ENCODE assay signal across 26 mouse cellular contexts in genomic region chr3:96874808-96875571, GRCm38 (mm10). TPM values are rescaled to one million over a fixed set of nuclear protein-coding genes. Genes with fewer than 3 reads are reported as not detected.
A peak's percentile ranks its signal among the peaks of the same experiment; 100 is the strongest.
DNase-seq lines count a peak whose midpoint lies in the region; ATAC-seq lines count a peak whose summit lies in the region.
"Had no signal": no experiment of that assay in that cellular context is flagged by ENCODE, and none has a peak within 500 bp of the region (broad histone marks: within the 10 kb centered on the region; RNA-seq: fewer than 3 reads in every experiment).

No protein-coding gene starts in this region.

- H3K9me3 ChIP-seq in kidney, embryonic 14.5 days (ENCODE audit: control insufficient read depth, low read length) = no peaks in the 10 kb centered on the region
- no peaks in the 10 kb centered on the region for H3K9me3 ChIP-seq in intestine, embryonic 16.5 days (ENCODE audit: control insufficient read depth, low read length)
- H3K9me3 ChIP-seq in stomach, embryonic 15.5 days = no peaks in the 10 kb centered on the region
- H3K9me3 ChIP-seq: embryonic facial prominence, embryonic 13.5 days; forebrain, embryonic 15.5 days; liver, embryonic 15.5 days; megakaryocyte, embryonic 14.5 days; midbrain, embryonic 15.5 days had no signal

- H3K4me1 ChIP-seq in kidney, embryonic 14.5 days (ENCODE audit: control insufficient read depth, insufficient read depth, low read length) = no peaks in the 10 kb centered on the region
- H3K4me1 ChIP-seq in intestine, embryonic 16.5 days (ENCODE audit: control insufficient read depth, insufficient read depth, low read length) = peaks cover 10% of the 10 kb centered on the region; the same call in 1 of the 2 replicates
- no peaks in the 10 kb centered on the region for H3K4me1 ChIP-seq in stomach, embryonic 15.5 days
- H3K4me1 ChIP-seq: embryonic facial prominence, embryonic 13.5 days; forebrain, embryonic 15.5 days; liver, embryonic 15.5 days; megakaryocyte, embryonic 14.5 days; midbrain, embryonic 15.5 days had no signal

- no peak overlapping the region for H3K9ac ChIP-seq in kidney, embryonic 14.5 days (ENCODE audit: low read depth, low read length)
- no peak overlapping the region for H3K9ac ChIP-seq in intestine, embryonic 16.5 days (ENCODE audit: low read depth, low read length)
- no peak overlapping the region for H3K9ac ChIP-seq in stomach, embryonic 15.5 days
- H3K9ac ChIP-seq: embryonic facial prominence, embryonic 13.5 days; forebrain, embryonic 15.5 days; liver, embryonic 15.5 days; midbrain, embryonic 15.5 days had no signal

- no peak for ATAC-seq in kidney, embryonic 14.5 days (ENCODE audit: low FRiP score, low TSS enrichment)
- ATAC-seq in intestine, embryonic 16.5 days = peak; percentile 94
- ATAC-seq in stomach, embryonic 15.5 days (ENCODE audit: insufficient read depth, low FRiP score, low read depth) = 0 out of 2 replicates have a peak, but pooled peaks have one; percentile 35
- ATAC-seq: forebrain, embryonic 15.5 days; midbrain, embryonic 15.5 days had no signal

- intact Hi-C loops in gastrocnemius, postnatal 14 days (cut with DNase I; ENCODE audit: low total_unique reads) = no loop called here

- whole genome bisulfite sequencing in kidney, embryonic 14.5 days = 64% methylated on average over 7 of the region's 7 CpGs
- WGBS in intestine, embryonic 16.5 days = 47% methylated on average over 7 of the region's 7 CpGs
- WGBS in stomach, embryonic 15.5 days = 43% methylated on average over 7 of the region's 7 CpGs

- H3K27ac ChIP-seq in kidney, embryonic 14.5 days (ENCODE audit: low read depth, low read length) = no peak overlapping the region
- H3K27ac ChIP-seq in intestine, embryonic 16.5 days (ENCODE audit: low read length) = peak overlapping the region; percentile 89
- H3K27ac ChIP-seq in stomach, embryonic 15.5 days = no peak overlapping the region
- H3K27ac ChIP-seq: embryonic facial prominence, embryonic 13.5 days; forebrain, embryonic 15.5 days; liver, embryonic 15.5 days; midbrain, embryonic 15.5 days had no signal

- H3K4me3 ChIP-seq in kidney, embryonic 14.5 days (ENCODE audit: low read length) = no peak overlapping the region
- H3K4me3 ChIP-seq in intestine, embryonic 16.5 days (ENCODE audit: low read length) = no peak overlapping the region
- H3K4me3 ChIP-seq in stomach, embryonic 15.5 days (replicated peaks) = no peak overlapping the region
- H3K4me3 ChIP-seq: embryonic facial prominence, embryonic 13.5 days; forebrain, embryonic 15.5 days; liver, embryonic 15.5 days; megakaryocyte, embryonic 14.5 days; midbrain, embryonic 15.5 days; myocyte had no signal

- peaks cover 54% of the 10 kb centered on the region for H3K36me3 ChIP-seq in kidney, embryonic 14.5 days (ENCODE audit: control insufficient read depth, insufficient read depth, low read length)
- peaks cover 14% of the 10 kb centered on the region; the same call in 1 of the 2 replicates for H3K36me3 ChIP-seq in intestine, embryonic 16.5 days (ENCODE audit: control insufficient read depth, insufficient read depth, low read length)
- peaks cover 30% of the 10 kb centered on the region for H3K36me3 ChIP-seq in stomach, embryonic 15.5 days

- peak; percentile 49 to 68 for DNase-seq in kidney, adult 8-10 months
- DNase-seq in kidney, postnatal 10 days = peak; percentile 30
- no peak for DNase-seq in layer of hippocampus, postnatal 36 days
- DNase-seq in gastrocnemius, postnatal 14 days = no peak
- DNase-seq in frontal cortex, postnatal 25 days (ENCODE audit: low spot score in 2 of 2) = no peak
- DNase-seq: adrenal gland, postnatal 14 days; cerebellum, adult 11 months; cerebellum, postnatal 10 days; heart, postnatal 36 days; lung, postnatal 14 days; spleen, adult 18-20 months had no signal

- no peaks in the 10 kb centered on the region for H3K27me3 ChIP-seq in kidney, embryonic 14.5 days (ENCODE audit: control insufficient read depth, insufficient read depth, low read length)
- no peaks in the 10 kb centered on the region for H3K27me3 ChIP-seq in intestine, embryonic 16.5 days (replicated peaks; ENCODE audit: control insufficient read depth, insufficient read depth, low read length)
- no peaks in the 10 kb centered on the region for H3K27me3 ChIP-seq in stomach, embryonic 15.5 days (replicated peaks)
- H3K27me3 ChIP-seq: CH12.LX; embryonic facial prominence, embryonic 13.5 days; forebrain, embryonic 15.5 days; liver, embryonic 15.5 days; megakaryocyte, embryonic 14.5 days; midbrain, embryonic 15.5 days had no signal

- H3K4me2 ChIP-seq in kidney, embryonic 14.5 days (replicated peaks; ENCODE audit: low read depth, low read length) = no peak overlapping the region
- peak overlapping the region; percentile 6; the same call in 1 of the 2 replicates for H3K4me2 ChIP-seq in intestine, embryonic 16.5 days (ENCODE audit: low read depth, low read length)
- no peak overlapping the region for H3K4me2 ChIP-seq in stomach, embryonic 15.5 days
- H3K4me2 ChIP-seq: embryonic facial prominence, embryonic 13.5 days; forebrain, embryonic 15.5 days; liver, embryonic 15.5 days; midbrain, embryonic 15.5 days had no signal

RNA-seq across cellular contexts. Expression of gene Gja5, which starts 29.5 kb away (rescaled TPM):
- polyA plus RNA-seq in kidney, embryonic 14.5 days (2014; fragmentation: Nextera tagmentation; extraction: Ambion mirVana) = 5.6 TPM in 2 replicates
- 12.5 and 13.6 TPM in 2 replicates for polyA plus RNA-seq in intestine, embryonic 16.5 days (2015; fragmentation: Nextera tagmentation; extraction: Ambion mirVana)
- 13.1 and 14.3 TPM in 2 replicates for polyA plus RNA-seq in stomach, embryonic 15.5 days (2015; fragmentation: Nextera tagmentation; extraction: Ambion mirVana)
- total RNA-seq in layer of hippocampus, postnatal 36 days (2021) = under 1 TPM; 0.71 to 0.75 TPM
- total RNA-seq in gastrocnemius, postnatal 14 days (2021) = 1 to 10 TPM; 3.1 to 3.9 TPM
- total RNA-seq: CH12.LX had no signal

RNA-seq across cellular contexts. Expression of gene Gpr89, which starts 30.2 kb away (rescaled TPM):
- polyA plus RNA-seq in kidney, embryonic 14.5 days (2014; fragmentation: Nextera tagmentation; extraction: Ambion mirVana) = 47.3 and 50.9 TPM in 2 replicates
- 93.4 and 103 TPM in 2 replicates for polyA plus RNA-seq in intestine, embryonic 16.5 days (2015; fragmentation: Nextera tagmentation; extraction: Ambion mirVana)
- 49.9 and 52.9 TPM in 2 replicates for polyA plus RNA-seq in stomach, embryonic 15.5 days (2015; fragmentation: Nextera tagmentation; extraction: Ambion mirVana)
- total RNA-seq in layer of hippocampus, postnatal 36 days (2021) = 10 to 100 TPM; 41.5 to 42.6 TPM
- total RNA-seq in gastrocnemius, postnatal 14 days (2021) = 10 to 100 TPM; 14.8 to 17.6 TPM

RNA-seq across cellular contexts. Expression of gene Cd160, which starts 45.8 kb away (rescaled TPM):
- polyA plus RNA-seq in kidney, embryonic 14.5 days (2014; fragmentation: Nextera tagmentation; extraction: Ambion mirVana) = 0.08 and 0.17 TPM in 2 replicates
- polyA plus RNA-seq in intestine, embryonic 16.5 days (2015; fragmentation: Nextera tagmentation; extraction: Ambion mirVana) = 1.4 and 1.6 TPM in 2 replicates
- polyA plus RNA-seq in stomach, embryonic 15.5 days (2015; fragmentation: Nextera tagmentation; extraction: Ambion mirVana) = 0.19 and 0.46 TPM in 2 replicates
- not detected for total RNA-seq in layer of hippocampus, postnatal 36 days (2021)
- total RNA-seq in gastrocnemius, postnatal 14 days (2021) = not detected
- total RNA-seq: adrenal gland, postnatal 14 days; CH12.LX; heart, postnatal 36 days; layer of hippocampus, postnatal 10 days had no signal
- polyA plus RNA-seq: heart, embryonic 14.5 days had no signal

RNA-seq across cellular contexts. Expression of gene Pdzk1, which starts 45.9 kb away (rescaled TPM):
- polyA plus RNA-seq in kidney, embryonic 14.5 days (2014; fragmentation: Nextera tagmentation; extraction: Ambion mirVana) = 36.0 and 63.3 TPM in 2 replicates
- 45.2 and 67.0 TPM in 2 replicates for polyA plus RNA-seq in intestine, embryonic 16.5 days (2015; fragmentation: Nextera tagmentation; extraction: Ambion mirVana)
- polyA plus RNA-seq in stomach, embryonic 15.5 days (2015; fragmentation: Nextera tagmentation; extraction: Ambion mirVana) = 2.6 and 3.5 TPM in 2 replicates
- under 1 TPM in 1 of 2 experiments, not detected in 1; 0.15 TPM for total RNA-seq in layer of hippocampus, postnatal 36 days (2021)
- not detected for total RNA-seq in gastrocnemius, postnatal 14 days (2021)
- total RNA-seq: granulocyte monocyte progenitor cell, adult 5-6 weeks; heart, postnatal 36 days had no signal
- polyA plus RNA-seq: embryonic facial prominence, embryonic 13.5 days; heart, embryonic 14.5 days; limb, embryonic 11.5 days; neural tube, embryonic 14.5 days had no signal

RNA-seq across cellular contexts. Expression of gene Gja8, which starts 50.8 kb away (rescaled TPM):
- 0.16 and 0.20 TPM in 2 replicates for polyA plus RNA-seq in kidney, embryonic 14.5 days (2014; fragmentation: Nextera tagmentation; extraction: Ambion mirVana)
- 0.04 TPM in 1 of 2 replicates, not detected in the other for polyA plus RNA-seq in intestine, embryonic 16.5 days (2015; fragmentation: Nextera tagmentation; extraction: Ambion mirVana)
- polyA plus RNA-seq in stomach, embryonic 15.5 days (2015; fragmentation: Nextera tagmentation; extraction: Ambion mirVana) = not detected in 2 replicates
- total RNA-seq in layer of hippocampus, postnatal 36 days (2021) = not detected
- total RNA-seq in gastrocnemius, postnatal 14 days (2021) = not detected
- total RNA-seq: adrenal gland, postnatal 14 days; CH12.LX; granulocyte monocyte progenitor cell, adult 5-6 weeks; heart, postnatal 36 days; layer of hippocampus, postnatal 10 days had no signal
- polyA plus RNA-seq: embryonic facial prominence, embryonic 13.5 days; limb, embryonic 11.5 days; liver, embryonic 15.5 days had no signal

Comparison
In these comparisons a context has a peak if more than half of its experiments do, and no peak if none do; other contexts are left out.
1. DNase-seq: peak in kidney, adult 8-10 months (2 of 2) and kidney, postnatal 10 days (single experiment); none in layer of hippocampus, postnatal 36 days (0 of 2), gastrocnemius, postnatal 14 days (single experiment) and frontal cortex, postnatal 25 days (0 of 2).